Mouse (Mus musculus) embryonic fibroblast, embryonic 13.5 days (primary cell): ENCODE results near the gene Nexn. TPM values are rescaled to one million over a fixed set of nuclear protein-coding genes. Genes with fewer than 3 reads are reported as not detected.

Experiments
- H3K27ac ChIP-seq: 2 replicates; pipeline ENCODE4 v1.5.1; 2012; ENCODE audit warnings: low read length, control low read depth, inconsistent platforms; ENCODE audit not compliant: insufficient read depth
- H3K4me1 ChIP-seq: 2 replicates; pipeline ENCODE4 v1.6.1; 2011; ENCODE audit warnings: low read length; ENCODE audit not compliant: control insufficient read depth, insufficient read depth
- H3K4me3 ChIP-seq: 2 replicates; pipeline ENCODE4 v1.5.1; 2011; ENCODE audit warnings: mild to moderate bottlenecking, control low read depth, low read length; ENCODE audit not compliant: insufficient read depth
- CTCF ChIP-seq: IDR thresholded peaks from 2 replicates; pipeline ENCODE4 v1.5.1; 2011; ENCODE audit warnings: mild to moderate bottlenecking, control low read depth, low read length, moderate library complexity, borderline replicate concordance; ENCODE audit not compliant: insufficient read depth
- POLR2A ChIP-seq: IDR thresholded peaks from 2 replicates; pipeline ENCODE4 v1.6.1; 2011; ENCODE audit warnings: low read depth, mild to moderate bottlenecking, control low read depth, low read length, moderate library complexity
- polyA plus RNA-seq: library from polyadenylated mRNA; stranded (reverse); fragments of >200 nt; gene quantifications from 2 replicates; pipeline ENCODE4 v1.2.4, GENCODE M21; 2011; ENCODE audit warnings: low read depth; ENCODE audit not compliant: missing spikeins, insufficient read length

Nexn gene
- polyA plus RNA-seq, 1 experiment, result 144 TPM

GRCm38 (mm10) chr3:152284306-152284705 is 18.2 kb upstream of the Nexn start:
- TF ChIP-seq POLR2A, result no peak
- TF ChIP-seq CTCF, result no peak
- H3K27ac ChIP-seq, result no peak overlapping the region
- no peaks in the 10 kb centered on the region for H3K4me1 ChIP-seq

DNA sequence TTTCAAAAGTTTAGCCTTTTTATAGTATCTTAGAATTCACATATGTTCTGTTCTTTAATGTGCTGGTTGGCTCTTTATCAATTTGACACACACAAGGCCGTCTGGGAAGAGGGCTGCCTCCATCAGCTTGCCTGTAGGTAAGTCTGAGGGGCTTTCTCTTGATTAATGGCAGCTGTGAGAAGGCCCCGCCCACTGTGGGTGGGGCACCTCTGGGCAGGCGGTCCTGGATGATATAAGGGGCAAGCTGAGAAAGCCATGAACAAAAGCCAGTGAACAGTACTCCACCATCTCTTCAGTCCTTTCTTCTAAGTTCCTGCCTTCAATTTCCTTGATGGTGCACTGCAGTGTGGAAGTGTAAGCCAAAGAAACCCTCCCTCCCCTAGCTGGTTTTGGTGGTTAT is 16.0 kb upstream of the Nexn start:
- Histone ChIP-seq H3K4me1 (0 out of 2 replicates have a peak, but pooled peaks cover 3% of the 10 kb centered on the region), H3K27ac (no peak overlapping the region), H3K4me3 (no peak overlapping the region)
- TF ChIP-seq CTCF (no peak), POLR2A (no peak)

More at GRCm38 (mm10) chr3:152284306-152284705, 18.2 kb upstream of the Nexn start:
- no peak overlapping the region for H3K4me3 ChIP-seq

- peaks cover 5% of the 10 kb centered on the region; the same call in 1 of the 2 replicates for H3K4me1 ChIP-seq
- no peak overlapping the region for H3K4me3 ChIP-seq
- H3K27ac ChIP-seq, result no peak overlapping the region
- no peak for TF ChIP-seq POLR2A
- TF ChIP-seq CTCF, result no peak
Observed at GRCm38 (mm10) chr3:152278431-152278830, 12.3 kb upstream of the Nexn start.

DNA sequence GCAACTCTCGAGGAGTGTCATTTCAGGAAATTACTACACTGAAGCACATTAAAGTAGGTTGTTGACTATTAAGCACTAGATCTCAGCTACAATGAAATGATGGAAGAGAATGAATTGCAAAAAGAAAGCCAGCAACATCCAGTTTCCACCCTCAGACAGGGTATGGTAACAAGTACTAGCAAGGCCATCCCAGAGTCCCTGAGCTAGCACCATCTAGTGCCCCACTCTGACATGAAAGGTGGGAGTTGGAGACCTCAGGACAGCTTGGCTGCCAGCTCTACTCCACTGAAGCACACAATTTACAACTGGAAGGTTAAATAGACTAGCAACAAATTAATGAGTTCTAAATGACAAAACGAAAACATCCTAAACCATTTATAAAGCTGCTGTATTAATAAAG is 11.8 kb upstream of the Nexn start:
- no peak overlapping the region for H3K27ac ChIP-seq
- no peak for TF ChIP-seq CTCF
- no peak for TF ChIP-seq POLR2A
- no peak overlapping the region for H3K4me3 ChIP-seq
- peaks cover 5% of the 10 kb centered on the region; the same call in 1 of the 2 replicates for H3K4me1 ChIP-seq

- TF ChIP-seq POLR2A (no peak), CTCF (no peak)
- Histone ChIP-seq H3K27ac (no peak overlapping the region), H3K4me1 (peaks cover 5% of the 10 kb centered on the region; the same call in 1 of the 2 replicates), H3K4me3 (no peak overlapping the region)
Observed at GRCm38 (mm10) chr3:152276935-152277334, 10.8 kb upstream of the Nexn start.

- Histone ChIP-seq H3K27ac (no peak overlapping the region), H3K4me3 (no peak overlapping the region), H3K4me1 (peaks cover 5% of the 10 kb centered on the region; the same call in 1 of the 2 replicates)
- TF ChIP-seq CTCF (no peak), POLR2A (no peak)
Observed at GRCm38 (mm10) chr3:152275008-152275407, 8.9 kb upstream of the Nexn start.

- Histone ChIP-seq H3K4me3 (no peak overlapping the region), H3K27ac (no peak overlapping the region), H3K4me1 (peaks cover 2% of the 10 kb centered on the region; the same call in 1 of the 2 replicates)
- TF ChIP-seq POLR2A, result no peak
- TF ChIP-seq CTCF, result no peak
Observed at GRCm38 (mm10) chr3:152272974-152273685, 7.0 kb upstream of the Nexn start.

DNA sequence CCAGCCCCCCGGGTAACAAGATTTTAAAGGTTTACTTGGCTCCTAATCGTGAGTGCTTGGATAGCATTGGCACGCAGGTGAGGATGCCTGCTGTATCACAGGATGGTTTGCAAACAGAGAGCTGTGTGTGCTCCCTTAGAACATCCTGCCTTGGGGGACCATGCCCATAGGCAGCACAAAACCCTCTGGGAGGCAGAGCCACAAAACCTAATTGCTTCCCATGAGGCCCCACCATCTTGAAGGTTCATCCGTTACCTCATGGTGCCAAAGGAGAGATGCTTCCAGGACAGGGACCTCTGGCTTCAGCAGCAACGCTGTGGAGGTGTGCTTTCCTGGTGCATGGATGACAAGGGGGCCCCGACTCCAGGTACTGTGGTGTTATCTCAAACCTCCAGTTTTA is 5.7 kb upstream of the Nexn start:
- Histone ChIP-seq H3K27ac (no peak overlapping the region), H3K4me3 (no peak overlapping the region), H3K4me1 (peaks cover 2% of the 10 kb centered on the region; the same call in 1 of the 2 replicates)
- no peak for TF ChIP-seq CTCF
- no peak for TF ChIP-seq POLR2A

DNA sequence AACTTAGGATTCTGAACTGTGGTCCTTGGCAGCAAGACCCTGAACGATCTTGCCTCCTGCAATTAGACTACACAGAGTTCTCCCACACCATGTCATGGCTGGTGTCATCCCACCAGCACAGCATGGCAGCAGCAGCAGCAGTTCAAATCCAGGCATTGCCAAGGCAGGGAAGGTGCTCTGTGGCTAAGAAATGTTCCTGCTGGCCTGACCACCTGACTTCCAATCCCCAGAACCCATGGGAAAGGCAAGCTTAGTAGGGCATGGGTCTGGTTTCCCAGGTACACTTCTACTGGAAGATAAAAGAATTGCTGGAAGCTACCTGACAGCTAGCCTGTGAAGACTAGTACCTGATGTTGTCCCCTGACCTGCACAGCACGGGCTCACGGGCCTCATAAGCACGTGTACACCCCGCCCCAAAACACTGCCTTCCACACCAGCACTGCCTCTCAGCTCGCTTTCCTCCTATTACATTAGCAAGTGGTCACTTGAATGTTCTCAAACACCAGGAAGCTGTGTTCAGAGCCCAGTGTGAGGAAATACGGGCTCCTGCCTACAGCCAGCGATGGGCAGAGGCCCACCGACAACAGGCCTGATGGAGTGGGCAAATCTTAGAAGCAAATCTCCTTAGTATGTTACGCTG is 5.0 kb upstream of the Nexn start:
- Histone ChIP-seq H3K4me3 (no peak overlapping the region), H3K4me1 (peaks cover 2% of the 10 kb centered on the region; the same call in 1 of the 2 replicates), H3K27ac (no peak overlapping the region)
- TF ChIP-seq POLR2A, result no peak
- TF ChIP-seq CTCF, result no peak

GRCm38 (mm10) chr3:152268099-152268498 is 1.9 kb upstream of the Nexn start:
- H3K4me3 ChIP-seq, result no peak overlapping the region
- no peak overlapping the region for H3K27ac ChIP-seq
- no peaks in the 10 kb centered on the region for H3K4me1 ChIP-seq
- TF ChIP-seq CTCF (no peak), POLR2A (no peak)
